Mouse (Mus musculus) intestine, embryonic 16.5 days (tissue): ENCODE measurements around the gene Slc26a11. TPM values are rescaled to one million over a fixed set of nuclear protein-coding genes. Genes with fewer than 3 reads are reported as not detected.

Experiments used
- ATAC-seq: fragments of 200-750 bp; cut with Nextera tagmentation; 2 replicates; pipeline ENCODE4 v1.8.0; 2017; ENCODE audit warnings: moderate TSS enrichment, moderate library complexity
- H3K27ac ChIP-seq: fragments of 300-500 bp; sonication (generic); 2 replicates; pipeline ENCODE4 v1.5.1; 2014; ENCODE audit warnings: mild to moderate bottlenecking, low read length
- H3K27me3 ChIP-seq: fragments of 300-500 bp; sonication (generic); replicated peaks from 2 replicates; pipeline ENCODE4 v1.6.1; 2014; ENCODE audit warnings: low read length, control low read depth, mixed read lengths; ENCODE audit not compliant: control insufficient read depth, insufficient read depth
- H3K36me3 ChIP-seq: fragments of 300-500 bp; sonication (generic); 2 replicates; pipeline ENCODE4 v1.6.1; 2014; ENCODE audit warnings: low read length, control low read depth; ENCODE audit not compliant: control insufficient read depth, insufficient read depth
- H3K4me1 ChIP-seq: fragments of 300-500 bp; sonication (generic); 2 replicates; pipeline ENCODE4 v1.6.1; 2014; ENCODE audit warnings: low read length, control low read depth, mixed read lengths; ENCODE audit not compliant: control insufficient read depth, insufficient read depth
- H3K4me2 ChIP-seq: fragments of 300-500 bp; sonication (generic); 2 replicates; pipeline ENCODE4 v1.6.1; 2014; ENCODE audit warnings: low read depth, low read length, control low read depth
- H3K4me3 ChIP-seq: fragments of 300-500 bp; sonication (generic); 2 replicates; pipeline ENCODE4 v1.5.1; 2014; ENCODE audit warnings: mild to moderate bottlenecking, low read length
- H3K9ac ChIP-seq: fragments of 300-500 bp; sonication (generic); 2 replicates; pipeline ENCODE4 v1.6.1; 2014; ENCODE audit warnings: low read depth, low read length
- H3K9me3 ChIP-seq: fragments of 300-500 bp; sonication (generic); 2 replicates; pipeline ENCODE4 v1.6.1; 2016; ENCODE audit warnings: low read length, control low read depth; ENCODE audit not compliant: control insufficient read depth
- WGBS: fragments of 180-500 bp; shearing (Covaris S2); extraction: QIAGEN DNeasy Blood & Tissue Kit; methylation state at CpG from one replicate; pipeline ENCODE4 v1.1.7; 2014; 5-methylcytosine and 5-hydroxymethylcytosine counted together
- polyA plus RNA-seq: library from polyadenylated mRNA; unstranded; fragments of >200 nt; fragmentation: Nextera tagmentation; extraction: Ambion mirVana; gene quantifications from 2 replicates; pipeline ENCODE4 v1.2.1, GENCODE M21; 2015

Slc26a11 gene
- polyA plus RNA-seq, 1 experiment from 2014 or later = 9.0 TPM

GRCm38 (mm10) chr11:119325068-119325467 is 30.3 kb upstream of the Slc26a11 start:
- Histone ChIP-seq H3K27me3 (no peaks in the 10 kb centered on the region), H3K4me1 (no peaks in the 10 kb centered on the region), H3K27ac (no peak overlapping the region), H3K9me3 (peaks cover 6% of the 10 kb centered on the region; the same call in 1 of the 2 replicates), H3K4me2 (no peak overlapping the region), H3K36me3 (no peaks in the 10 kb centered on the region; the same call in 1 of the 2 replicates), H3K4me3 (no peak overlapping the region), H3K9ac (no peak overlapping the region)
- ATAC-seq = no peak
- WGBS = 76% methylated on average over 1 of the region's 1 CpGs

- no peaks in the 10 kb centered on the region for H3K27me3 ChIP-seq
- H3K27ac ChIP-seq = no peak overlapping the region
- no peaks in the 10 kb centered on the region for H3K9me3 ChIP-seq
- no peaks in the 10 kb centered on the region for H3K4me1 ChIP-seq
- WGBS = 60% methylated on average over 4 of the region's 4 CpGs
- H3K4me2 ChIP-seq = no peak overlapping the region
- ATAC-seq = no peak
- H3K4me3 ChIP-seq = no peak overlapping the region
- no peaks in the 10 kb centered on the region for H3K36me3 ChIP-seq
- no peak overlapping the region for H3K9ac ChIP-seq
Measured at GRCm38 (mm10) chr11:119330592-119330991, 24.8 kb upstream of the Slc26a11 start.

GRCm38 (mm10) chr11:119331970-119332369 is 23.4 kb upstream of the Slc26a11 start:
- H3K4me1 ChIP-seq = no peaks in the 10 kb centered on the region
- H3K27ac ChIP-seq = no peak overlapping the region
- no peak overlapping the region for H3K4me2 ChIP-seq
- H3K9me3 ChIP-seq = no peaks in the 10 kb centered on the region
- H3K27me3 ChIP-seq = no peaks in the 10 kb centered on the region
- no peaks in the 10 kb centered on the region for H3K36me3 ChIP-seq
- H3K4me3 ChIP-seq = no peak overlapping the region
- ATAC-seq = no peak
- 43% methylated on average over 3 of the region's 3 CpGs for WGBS
- no peak overlapping the region for H3K9ac ChIP-seq

- H3K9me3 ChIP-seq = no peaks in the 10 kb centered on the region
- H3K27ac ChIP-seq = no peak overlapping the region
- peak; percentile 21 for ATAC-seq
- H3K27me3 ChIP-seq = no peaks in the 10 kb centered on the region
- H3K9ac ChIP-seq = no peak overlapping the region
- H3K36me3 ChIP-seq = no peaks in the 10 kb centered on the region
- WGBS = 81% methylated on average over 10 of the region's 10 CpGs
- H3K4me1 ChIP-seq = no peaks in the 10 kb centered on the region
- no peak overlapping the region for H3K4me2 ChIP-seq
- no peak overlapping the region for H3K4me3 ChIP-seq
Measured at GRCm38 (mm10) chr11:119338271-119339059, 16.9 kb upstream of the Slc26a11 start.

GRCm38 (mm10) chr11:119339179-119339578 is 16.2 kb upstream of the Slc26a11 start:
- Histone ChIP-seq H3K9ac (no peak overlapping the region), H3K4me2 (no peak overlapping the region), H3K27me3 (no peaks in the 10 kb centered on the region), H3K36me3 (no peaks in the 10 kb centered on the region), H3K9me3 (no peaks in the 10 kb centered on the region), H3K4me3 (no peak overlapping the region), H3K27ac (no peak overlapping the region), H3K4me1 (no peaks in the 10 kb centered on the region)
- ATAC-seq = no peak
- WGBS = 55% methylated on average over 5 of the region's 5 CpGs

- no peak overlapping the region for H3K9ac ChIP-seq
- H3K36me3 ChIP-seq = no peaks in the 10 kb centered on the region
- ATAC-seq = peak; percentile 63; the same call in 1 of the 2 replicates
- H3K27ac ChIP-seq = no peak overlapping the region
- 4% methylated on average over 5 of the region's 5 CpGs for WGBS
- H3K27me3 ChIP-seq = no peaks in the 10 kb centered on the region
- H3K4me1 ChIP-seq = no peaks in the 10 kb centered on the region
- H3K4me2 ChIP-seq = no peak overlapping the region
- no peak overlapping the region for H3K4me3 ChIP-seq
- no peaks in the 10 kb centered on the region for H3K9me3 ChIP-seq
Measured at GRCm38 (mm10) chr11:119339637-119340036, 15.7 kb upstream of the Slc26a11 start.

- Histone ChIP-seq H3K4me2 (no peak overlapping the region), H3K27ac (no peak overlapping the region), H3K27me3 (no peaks in the 10 kb centered on the region), H3K4me3 (no peak overlapping the region), H3K36me3 (no peaks in the 10 kb centered on the region), H3K9me3 (no peaks in the 10 kb centered on the region), H3K9ac (no peak overlapping the region), H3K4me1 (no peaks in the 10 kb centered on the region)
- 85% methylated on average over 8 of the region's 8 CpGs for WGBS
- ATAC-seq = no peak
Measured at GRCm38 (mm10) chr11:119344178-119344577, 11.2 kb upstream of the Slc26a11 start.

- Histone ChIP-seq H3K9ac (no peak overlapping the region), H3K27ac (no peak overlapping the region), H3K27me3 (no peaks in the 10 kb centered on the region), H3K4me3 (no peak overlapping the region), H3K4me1 (no peaks in the 10 kb centered on the region), H3K36me3 (no peaks in the 10 kb centered on the region), H3K9me3 (no peaks in the 10 kb centered on the region), H3K4me2 (no peak overlapping the region)
- ATAC-seq = no peak
- 66% methylated on average over 6 of the region's 6 CpGs for WGBS
Measured at GRCm38 (mm10) chr11:119344865-119345264, 10.5 kb upstream of the Slc26a11 start.

- 86% methylated on average over 4 of the region's 4 CpGs for WGBS
- Histone ChIP-seq H3K27me3 (no peaks in the 10 kb centered on the region), H3K9me3 (no peaks in the 10 kb centered on the region), H3K4me1 (no peaks in the 10 kb centered on the region), H3K4me2 (no peak overlapping the region), H3K27ac (no peak overlapping the region), H3K4me3 (no peak overlapping the region), H3K36me3 (no peaks in the 10 kb centered on the region), H3K9ac (no peak overlapping the region)
- ATAC-seq = no peak
Measured at GRCm38 (mm10) chr11:119347125-119347524, 8.2 kb upstream of the Slc26a11 start.

- 65% methylated on average over 7 of the region's 7 CpGs for WGBS
- Histone ChIP-seq H3K9me3 (no peaks in the 10 kb centered on the region), H3K9ac (no peak overlapping the region), H3K4me1 (peaks cover 12% of the 10 kb centered on the region; the same call in 1 of the 2 replicates), H3K4me3 (no peak overlapping the region), H3K4me2 (no peak overlapping the region), H3K27ac (no peak overlapping the region), H3K27me3 (no peaks in the 10 kb centered on the region), H3K36me3 (no peaks in the 10 kb centered on the region)
- no peak for ATAC-seq
Measured at GRCm38 (mm10) chr11:119352113-119352512, 3.2 kb upstream of the Slc26a11 start.
